Mouse (Mus musculus): ENCODE measurements around the gene Prm2. TPM values are rescaled to one million over a fixed set of nuclear protein-coding genes. Genes with fewer than 3 reads are reported as not detected.

Gene Prm2
- polyA plus RNA-seq, 1 experiment from 2014 or later, result not detected

DNA sequence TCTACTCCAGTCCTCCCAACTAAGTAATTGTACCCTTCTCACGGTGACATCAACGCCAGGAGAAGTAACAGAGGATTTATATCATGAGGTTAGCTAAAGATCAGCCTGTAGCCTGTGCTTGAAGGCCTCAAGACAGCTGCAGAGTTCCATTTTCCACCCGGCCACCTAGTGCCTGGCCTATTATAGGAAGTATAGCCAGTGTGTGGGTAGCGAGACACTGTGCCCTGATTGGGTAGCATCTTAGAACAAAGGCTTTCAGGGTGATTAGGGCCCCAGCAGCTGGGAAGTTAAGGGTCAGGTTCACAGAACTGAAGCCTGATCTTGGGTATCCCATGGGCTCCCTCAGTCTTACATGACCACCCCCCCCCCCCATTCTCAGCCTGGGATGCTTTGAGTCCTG, 7.1 kb downstream of the Prm2 start:
- Histone ChIP-seq H3K27me3 (ENCODE audit: control insufficient read depth, insufficient read depth, low read length) (no peaks in the 10 kb centered on the region), H3K4me3 (ENCODE audit: low read length) (no peak overlapping the region), H3K4me2 (ENCODE audit: low read depth, low read length) (no peak overlapping the region), H3K27ac (ENCODE audit: low read length) (no peak overlapping the region), H3K9ac (ENCODE audit: low read length) (no peak overlapping the region), H3K4me1 (ENCODE audit: control insufficient read depth, insufficient read depth, low read length) (peaks cover 20% of the 10 kb centered on the region), H3K36me3 (ENCODE audit: control insufficient read depth, insufficient read depth) (no peaks in the 10 kb centered on the region), H3K9me3 (replicated peaks; ENCODE audit: control insufficient read depth, low read length) (no peaks in the 10 kb centered on the region)
- ATAC-seq (replicated peaks; ENCODE audit: extremely low read depth, insufficient read depth, low FRiP score), result no peak
- 75% methylated on average over 4 of the region's 4 CpGs for WGBS

DNA sequence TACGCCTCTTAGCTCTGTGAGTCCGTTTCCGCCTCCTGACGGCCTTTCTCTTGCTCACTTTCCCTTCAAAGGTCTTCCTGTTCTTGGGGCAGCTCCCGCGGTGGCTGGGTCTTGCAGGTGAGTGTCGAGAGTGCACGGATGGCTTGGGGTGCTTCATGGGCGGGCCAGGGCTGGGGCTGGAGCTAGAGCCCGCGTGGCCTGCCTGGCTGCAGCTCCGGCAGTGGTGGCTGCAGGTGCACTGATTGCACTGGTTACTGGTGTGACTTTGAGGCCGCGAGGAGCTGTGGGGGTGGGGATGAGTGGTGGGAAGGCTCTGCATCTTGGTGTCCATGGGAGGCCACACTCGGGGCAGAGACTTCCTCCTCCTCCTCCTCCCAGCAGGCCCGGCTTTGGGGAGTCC, 7.7 kb downstream of the Prm2 start, which contains the start of gene Tnp2:
TSS of gene Tnp2 (minus strand) at position 390 of the 400 bp plus-strand sequence.
- H3K27ac ChIP-seq (ENCODE audit: low read length), result no peak within 1 kb of the TSS
- no peak within 1 kb of the TSS for H3K4me3 ChIP-seq (ENCODE audit: low read length)
- H3K27me3 ChIP-seq (ENCODE audit: control insufficient read depth, insufficient read depth, low read length), result no peaks in the 10 kb centered on the region
- 54% methylated on average over 15 of the region's 16 CpGs for WGBS
- no peaks in the 10 kb centered on the region for H3K36me3 ChIP-seq (ENCODE audit: control insufficient read depth, insufficient read depth)
- no peak for ATAC-seq (replicated peaks; ENCODE audit: extremely low read depth, insufficient read depth, low FRiP score)
- H3K4me2 ChIP-seq (ENCODE audit: low read depth, low read length), result no peak within 1 kb of the TSS
- H3K9me3 ChIP-seq (replicated peaks; ENCODE audit: control insufficient read depth, low read length), result no peaks in the 10 kb centered on the region
- H3K9ac ChIP-seq (ENCODE audit: low read length), result no peak within 1 kb of the TSS
- peaks cover 26% of the 10 kb centered on the region for H3K4me1 ChIP-seq (ENCODE audit: control insufficient read depth, insufficient read depth, low read length)

- H3K9ac ChIP-seq (ENCODE audit: low read length), result no peak overlapping the region
- H3K27me3 ChIP-seq (ENCODE audit: control insufficient read depth, insufficient read depth, low read length), result no peaks in the 10 kb centered on the region
- H3K4me3 ChIP-seq (ENCODE audit: low read length), result no peak overlapping the region
- H3K4me2 ChIP-seq (ENCODE audit: low read depth, low read length), result no peak overlapping the region
- H3K4me1 ChIP-seq (ENCODE audit: control insufficient read depth, insufficient read depth, low read length), result peaks cover 33% of the 10 kb centered on the region
- H3K27ac ChIP-seq (ENCODE audit: low read length), result no peak overlapping the region; the same call in 1 of the 2 replicates
- H3K36me3 ChIP-seq (ENCODE audit: control insufficient read depth, insufficient read depth), result no peaks in the 10 kb centered on the region
- H3K9me3 ChIP-seq (replicated peaks; ENCODE audit: control insufficient read depth, low read length), result no peaks in the 10 kb centered on the region
- no peak for ATAC-seq (replicated peaks; ENCODE audit: extremely low read depth, insufficient read depth, low FRiP score)
- 65% methylated on average over 7 of the region's 7 CpGs for WGBS
Observed at GRCm38 (mm10) chr16:10787548-10788058, 8.3 kb downstream of the Prm2 start.

GRCm38 (mm10) chr16:10786782-10787547, 9.0 kb downstream of the Prm2 start:
- Histone ChIP-seq H3K4me1 (ENCODE audit: control insufficient read depth, insufficient read depth, low read length) (peaks cover 40% of the 10 kb centered on the region), H3K36me3 (ENCODE audit: control insufficient read depth, insufficient read depth) (no peaks in the 10 kb centered on the region), H3K27ac (ENCODE audit: low read length) (peak overlapping the region; percentile 88), H3K4me3 (ENCODE audit: low read length) (no peak overlapping the region), H3K9me3 (replicated peaks; ENCODE audit: control insufficient read depth, low read length) (no peaks in the 10 kb centered on the region), H3K9ac (ENCODE audit: low read length) (no peak overlapping the region), H3K27me3 (ENCODE audit: control insufficient read depth, insufficient read depth, low read length) (no peaks in the 10 kb centered on the region), H3K4me2 (ENCODE audit: low read depth, low read length) (peak overlapping the region; percentile 97)
- ATAC-seq (replicated peaks; ENCODE audit: extremely low read depth, insufficient read depth, low FRiP score), result 0 out of 2 replicates have a peak, but pooled peaks have one; percentile 7
- WGBS, result 45% methylated on average over 4 of the region's 4 CpGs

GRCm38 (mm10) chr16:10786288-10786687, 9.6 kb downstream of the Prm2 start:
- no peaks in the 10 kb centered on the region for H3K27me3 ChIP-seq (ENCODE audit: control insufficient read depth, insufficient read depth, low read length)
- ATAC-seq (replicated peaks; ENCODE audit: extremely low read depth, insufficient read depth, low FRiP score), result peak; percentile 25
- H3K4me2 ChIP-seq (ENCODE audit: low read depth, low read length), result peak overlapping the region; percentile 97
- peak overlapping the region; percentile 70 for H3K9ac ChIP-seq (ENCODE audit: low read length)
- H3K9me3 ChIP-seq (replicated peaks; ENCODE audit: control insufficient read depth, low read length), result no peaks in the 10 kb centered on the region
- H3K4me3 ChIP-seq (ENCODE audit: low read length), result peak overlapping the region; percentile 76
- H3K36me3 ChIP-seq (ENCODE audit: control insufficient read depth, insufficient read depth), result no peaks in the 10 kb centered on the region
- peaks cover 46% of the 10 kb centered on the region for H3K4me1 ChIP-seq (ENCODE audit: control insufficient read depth, insufficient read depth, low read length)
- H3K27ac ChIP-seq (ENCODE audit: low read length), result peak overlapping the region; percentile 88
- WGBS, result 3% methylated on average over 9 of the region's 9 CpGs

- Histone ChIP-seq H3K27ac (ENCODE audit: low read length) (peak within 1 kb of the TSS; percentile 88), H3K9me3 (replicated peaks; ENCODE audit: control insufficient read depth, low read length) (no peaks in the 10 kb centered on the region), H3K4me3 (ENCODE audit: low read length) (peak within 1 kb of the TSS; percentile 76), H3K4me2 (ENCODE audit: low read depth, low read length) (peak within 1 kb of the TSS; percentile 97), H3K4me1 (ENCODE audit: control insufficient read depth, insufficient read depth, low read length) (peaks cover 53% of the 10 kb centered on the region), H3K27me3 (ENCODE audit: control insufficient read depth, insufficient read depth, low read length) (no peaks in the 10 kb centered on the region), H3K9ac (ENCODE audit: low read length) (peak within 1 kb of the TSS; percentile 70), H3K36me3 (ENCODE audit: control insufficient read depth, insufficient read depth) (no peaks in the 10 kb centered on the region)
- under 1% methylated on average over 57 of the region's 59 CpGs for WGBS
- peak; percentile 77 for ATAC-seq (replicated peaks; ENCODE audit: extremely low read depth, insufficient read depth, low FRiP score)
Observed at GRCm38 (mm10) chr16:10785371-10786231, 10.3 kb downstream of the Prm2 start, which contains the start of gene Socs1. Gene Socs1, minus strand, starts transcription at chr16:10785536.

- Histone ChIP-seq H3K27me3 (ENCODE audit: control insufficient read depth, insufficient read depth, low read length) (no peaks in the 10 kb centered on the region), H3K4me1 (ENCODE audit: control insufficient read depth, insufficient read depth, low read length) (peaks cover 54% of the 10 kb centered on the region), H3K4me3 (ENCODE audit: low read length) (peak overlapping the region; percentile 76), H3K4me2 (ENCODE audit: low read depth, low read length) (peak overlapping the region; percentile 97), H3K9me3 (replicated peaks; ENCODE audit: control insufficient read depth, low read length) (no peaks in the 10 kb centered on the region), H3K36me3 (ENCODE audit: control insufficient read depth, insufficient read depth) (no peaks in the 10 kb centered on the region), H3K9ac (ENCODE audit: low read length) (peak overlapping the region; percentile 70), H3K27ac (ENCODE audit: low read length) (peak overlapping the region; percentile 88)
- peak; percentile 63 for ATAC-seq (replicated peaks; ENCODE audit: extremely low read depth, insufficient read depth, low FRiP score)
- WGBS, result under 1% methylated on average over 45 of the region's 55 CpGs
Observed at GRCm38 (mm10) chr16:10784793-10785370, 11.1 kb downstream of the Prm2 start.

- H3K9ac ChIP-seq (ENCODE audit: low read length), result peak overlapping the region; percentile 70
- H3K9me3 ChIP-seq (replicated peaks; ENCODE audit: control insufficient read depth, low read length), result no peaks in the 10 kb centered on the region
- WGBS, result 2% methylated on average over 81 of the region's 81 CpGs
- no peaks in the 10 kb centered on the region for H3K36me3 ChIP-seq (ENCODE audit: control insufficient read depth, insufficient read depth)
- ATAC-seq (replicated peaks; ENCODE audit: extremely low read depth, insufficient read depth, low FRiP score), result peak; percentile 1; the same call in 1 of the 2 replicates
- peak overlapping the region; percentile 88 for H3K27ac ChIP-seq (ENCODE audit: low read length)
- H3K4me3 ChIP-seq (ENCODE audit: low read length), result peak overlapping the region; percentile 76
- peaks cover 54% of the 10 kb centered on the region for H3K4me1 ChIP-seq (ENCODE audit: control insufficient read depth, insufficient read depth, low read length)
- H3K27me3 ChIP-seq (ENCODE audit: control insufficient read depth, insufficient read depth, low read length), result no peaks in the 10 kb centered on the region
- H3K4me2 ChIP-seq (ENCODE audit: low read depth, low read length), result peak overlapping the region; percentile 97
Observed at GRCm38 (mm10) chr16:10783883-10784792, 11.8 kb downstream of the Prm2 start.
